Mouse (Mus musculus): ENCODE data around the gene Tnfrsf13b.
"Not testable (repeated sequence)": the region's sequence is repeated elsewhere in the genome, so short reads cannot be mapped to it uniquely, and the experiment has no call there.

Tnfrsf13b gene

GRCm38 (mm10) chr11:61127421-61128055 lies 983 bp downstream of the Tnfrsf13b start:
- DNase-seq (ENCODE audit: low read depth, low spot score): no peak

- DNase-seq (ENCODE audit: low read depth, low spot score): no peak
These were observed 2.8 kb downstream of the Tnfrsf13b start for GRCm38 (mm10) chr11:61129305-61129704.

- DNase-seq (ENCODE audit: low read depth, low spot score): not testable (repeated sequence)
These were observed 4.1 kb downstream of the Tnfrsf13b start for GRCm38 (mm10) chr11:61130646-61131045.

- no peak for DNase-seq (ENCODE audit: low read depth, low spot score)
These were observed 6.4 kb downstream of the Tnfrsf13b start for GRCm38 (mm10) chr11:61132943-61133342.

- DNase-seq (ENCODE audit: low read depth, low spot score): no peak
These were observed 15.1 kb downstream of the Tnfrsf13b start for GRCm38 (mm10) chr11:61141693-61142092.

GRCm38 (mm10) chr11:61142262-61142661 lies 15.7 kb downstream of the Tnfrsf13b start:
- DNase-seq (ENCODE audit: low read depth, low spot score): peak; percentile 22

GRCm38 (mm10) chr11:61142941-61143530 lies 16.5 kb downstream of the Tnfrsf13b start:
- DNase-seq (ENCODE audit: low read depth, low spot score): no peak

- no peak for DNase-seq (ENCODE audit: low read depth, low spot score)
These were observed 17.3 kb downstream of the Tnfrsf13b start for GRCm38 (mm10) chr11:61143564-61144469.

- no peak for DNase-seq (ENCODE audit: low read depth, low spot score)
These were observed 19.0 kb downstream of the Tnfrsf13b start for GRCm38 (mm10) chr11:61145551-61145950.

- no peak for DNase-seq (ENCODE audit: low read depth, low spot score)
These were observed 20.2 kb downstream of the Tnfrsf13b start for GRCm38 (mm10) chr11:61146645-61147299.

GRCm38 (mm10) chr11:61147300-61147683 lies 20.7 kb downstream of the Tnfrsf13b start:
- DNase-seq (ENCODE audit: low read depth, low spot score): no peak

GRCm38 (mm10) chr11:61150233-61151001 lies 23.9 kb downstream of the Tnfrsf13b start:
- DNase-seq (ENCODE audit: low read depth, low spot score): no peak

GRCm38 (mm10) chr11:61155727-61156126 lies 29.2 kb downstream of the Tnfrsf13b start:
- DNase-seq (ENCODE audit: low read depth, low spot score): no peak

- no peak for DNase-seq (ENCODE audit: low read depth, low spot score)
These were observed 31.6 kb downstream of the Tnfrsf13b start for GRCm38 (mm10) chr11:61158141-61158540.

GRCm38 (mm10) chr11:61159796-61160732 lies 33.5 kb downstream of the Tnfrsf13b start:
- DNase-seq (ENCODE audit: low read depth, low spot score): no peak

- no peak for DNase-seq (ENCODE audit: low read depth, low spot score)
These were observed 34.6 kb downstream of the Tnfrsf13b start for GRCm38 (mm10) chr11:61161121-61161520.

- no peak for DNase-seq (ENCODE audit: low read depth, low spot score)
These were observed 36.2 kb downstream of the Tnfrsf13b start for GRCm38 (mm10) chr11:61162776-61163175.

- DNase-seq (ENCODE audit: low read depth, low spot score): no peak
These were observed 36.8 kb downstream of the Tnfrsf13b start for GRCm38 (mm10) chr11:61163341-61163740.

- DNase-seq (ENCODE audit: low read depth, low spot score): no peak
These were observed 37.8 kb downstream of the Tnfrsf13b start for GRCm38 (mm10) chr11:61164366-61164765.

- no peak for DNase-seq (ENCODE audit: low read depth, low spot score)
These were observed 38.3 kb downstream of the Tnfrsf13b start for GRCm38 (mm10) chr11:61164881-61165280.
